Mouse (Mus musculus) brain, embryonic 14.5 days (tissue): ENCODE data around the gene Diaph3. TPM values are rescaled to one million over a fixed set of nuclear protein-coding genes. Genes with fewer than 3 reads are reported as not detected.
"Not testable (repeated sequence)": the region's sequence is repeated elsewhere in the genome, so short reads cannot be mapped to it uniquely, and the experiment has no call there.

Source experiments
- DNase-seq: peaks from one replicate; pipeline ENCODE4 v3.0.0-alpha.2; 2011; ENCODE audit warnings: low read depth
- CTCF ChIP-seq: fragments of 200-500 bp; IDR thresholded peaks from 2 replicates; pipeline ENCODE4 v1.5.1; 2012; ENCODE audit warnings: inconsistent platforms, mild to moderate bottlenecking, moderate library complexity, borderline replicate concordance; ENCODE audit not compliant: insufficient read depth, insufficient read length; ENCODE audit errors: extremely low read depth
- POLR2A ChIP-seq: fragments of 200-500 bp; IDR thresholded peaks from 2 replicates; pipeline ENCODE4 v1.6.1; 2012; ENCODE audit warnings: mild to moderate bottlenecking, inconsistent platforms, borderline replicate concordance; ENCODE audit not compliant: poor library complexity, insufficient read depth, insufficient read length, severe bottlenecking; ENCODE audit errors: extremely low read depth
- polyA plus RNA-seq: library from polyadenylated mRNA; depleted of rRNA; stranded (reverse); fragments of >200 nt; gene quantifications from 2 replicates; pipeline ENCODE4 v1.2.3, GENCODE M21; 2012

Diaph3 gene
- polyA plus RNA-seq, 1 experiment = 2.8 TPM

DNA sequence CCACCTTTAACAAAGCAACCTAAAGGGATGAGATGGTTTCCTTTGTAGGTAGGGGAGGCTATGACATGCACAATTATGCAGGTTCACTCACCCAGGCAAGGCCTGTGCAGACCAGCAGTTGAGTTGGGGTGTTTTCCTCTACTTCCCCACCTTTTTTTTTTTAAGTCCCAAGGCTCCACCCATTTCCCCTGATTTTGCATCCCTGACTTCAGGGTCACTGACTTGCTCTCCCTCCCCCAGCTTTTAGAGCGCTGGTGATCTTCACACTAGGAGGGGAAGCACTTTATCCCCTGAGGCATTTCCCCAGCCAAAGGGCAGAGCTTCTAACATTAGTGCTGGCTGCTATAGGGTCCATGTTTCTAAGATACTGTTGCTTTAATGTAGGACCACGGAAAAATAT lies 30.4 kb downstream of the Diaph3 start:
- TF ChIP-seq CTCF (no peak), POLR2A (no peak)
- no peak for DNase-seq

DNA sequence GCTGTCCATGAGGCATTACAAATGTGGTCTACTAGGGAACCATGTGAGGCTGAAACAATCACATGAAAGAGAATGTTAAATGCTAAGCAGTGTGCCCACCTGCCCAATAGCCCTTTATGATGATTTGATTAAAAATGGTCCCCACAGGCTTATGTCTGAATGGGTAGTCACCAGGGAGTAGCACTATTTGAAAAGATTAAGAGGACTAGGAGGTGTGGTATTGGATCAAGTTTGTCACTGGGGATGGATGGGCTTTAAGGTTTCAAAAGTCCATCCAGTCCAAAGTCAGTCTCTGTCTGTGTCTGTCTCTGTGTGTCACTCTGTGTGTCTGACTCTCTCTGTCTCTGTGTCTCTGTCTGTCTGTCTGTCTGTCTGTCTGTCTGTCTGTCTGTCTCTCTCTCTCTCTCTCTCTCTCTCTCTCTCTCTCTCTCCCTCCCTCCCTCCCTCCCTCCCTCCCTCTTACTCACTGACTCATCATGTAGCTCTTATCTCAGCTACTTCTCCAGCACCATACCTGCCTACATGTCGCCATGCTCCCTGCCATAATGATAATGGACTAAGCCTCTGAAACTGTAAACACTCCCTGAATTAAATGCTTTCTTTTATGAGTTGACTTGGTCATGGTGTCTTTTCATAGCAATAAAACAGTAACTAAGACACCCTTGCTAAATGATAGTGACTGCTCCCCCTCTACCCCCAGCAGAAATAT lies 41.5 kb downstream of the Diaph3 start:
- DNase-seq = no peak
- TF ChIP-seq POLR2A (no peak), CTCF (no peak)

DNA sequence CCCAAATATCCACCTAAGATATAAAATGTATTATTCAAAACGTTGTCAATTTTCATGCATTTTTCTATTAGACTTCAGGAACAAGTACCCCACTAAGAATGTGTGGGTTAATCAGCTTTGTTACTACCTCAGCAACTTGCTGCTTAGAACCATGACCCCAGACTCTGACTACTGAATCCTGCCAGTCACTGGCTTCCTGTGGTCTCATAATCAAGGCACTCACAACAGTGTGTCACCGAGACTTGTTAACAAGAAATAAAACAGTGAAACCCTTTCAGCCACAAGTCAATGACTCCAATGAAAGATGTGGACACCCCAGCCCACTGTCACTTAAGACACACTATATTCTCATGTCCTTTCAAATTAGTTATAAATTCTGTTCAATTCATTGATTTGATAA lies 42.9 kb downstream of the Diaph3 start:
- no peak for DNase-seq
- TF ChIP-seq POLR2A = no peak
- TF ChIP-seq CTCF = no peak

DNA sequence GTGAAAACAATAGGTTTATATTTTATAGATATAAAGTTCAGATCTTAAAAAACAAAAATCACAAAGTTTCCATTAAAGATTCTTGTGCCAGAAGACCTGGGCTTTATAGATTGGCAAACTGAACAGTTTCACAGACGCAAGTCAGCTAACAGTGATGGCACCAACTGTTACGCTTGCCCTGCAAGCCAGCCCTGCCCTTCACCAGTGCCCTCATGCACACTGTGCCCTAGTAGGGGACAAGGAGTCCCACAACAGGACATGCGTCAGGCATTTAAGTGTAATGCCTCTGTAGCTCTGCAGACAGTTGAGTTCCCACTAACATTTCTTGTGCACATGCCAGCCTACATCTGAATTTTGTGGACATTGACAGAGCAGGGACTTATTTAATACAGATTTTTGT lies 49.5 kb downstream of the Diaph3 start:
- DNase-seq = no peak
- TF ChIP-seq CTCF (no peak), POLR2A (no peak)

DNA sequence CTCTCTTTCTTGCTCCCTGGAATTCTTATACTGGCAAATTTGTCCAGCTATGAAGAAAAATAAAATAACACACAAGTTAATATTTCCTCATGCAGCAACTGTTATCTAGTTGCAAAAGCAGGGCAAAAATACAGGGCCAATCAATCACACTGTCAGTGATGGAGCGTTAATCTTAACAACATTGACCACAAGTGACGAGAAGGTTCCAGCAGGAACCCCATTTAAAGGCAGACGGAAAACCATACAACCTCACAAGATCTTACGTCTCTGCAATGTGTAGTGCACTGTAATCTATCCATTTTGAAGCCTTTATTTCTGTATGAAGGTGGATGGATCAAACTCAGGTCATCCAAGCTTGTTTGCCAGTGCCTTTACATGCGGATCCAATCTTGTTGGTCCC lies 49.9 kb downstream of the Diaph3 start:
- DNase-seq = no peak
- TF ChIP-seq POLR2A = no peak
- no peak for TF ChIP-seq CTCF

DNA sequence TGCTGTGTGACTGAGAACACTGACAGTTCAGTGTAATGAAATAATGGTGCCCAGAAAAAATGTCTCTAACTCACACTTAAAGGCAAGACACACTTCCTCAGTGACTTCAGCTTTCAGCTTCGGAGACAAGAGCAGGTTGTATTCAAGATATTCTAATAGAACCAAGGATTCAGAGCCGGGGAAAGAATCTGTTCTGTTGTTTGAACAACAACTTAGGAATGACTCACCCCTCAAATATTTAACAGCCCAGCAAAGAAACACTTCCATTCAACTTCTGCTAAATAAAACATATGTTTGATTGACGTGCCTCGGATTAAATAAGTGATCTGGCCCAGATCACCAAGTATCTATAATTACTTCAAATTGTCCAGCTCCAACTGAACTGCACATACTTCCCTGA lies 52.1 kb downstream of the Diaph3 start:
- peak; percentile 19 for DNase-seq
- no peak for TF ChIP-seq POLR2A
- no peak for TF ChIP-seq CTCF

DNA sequence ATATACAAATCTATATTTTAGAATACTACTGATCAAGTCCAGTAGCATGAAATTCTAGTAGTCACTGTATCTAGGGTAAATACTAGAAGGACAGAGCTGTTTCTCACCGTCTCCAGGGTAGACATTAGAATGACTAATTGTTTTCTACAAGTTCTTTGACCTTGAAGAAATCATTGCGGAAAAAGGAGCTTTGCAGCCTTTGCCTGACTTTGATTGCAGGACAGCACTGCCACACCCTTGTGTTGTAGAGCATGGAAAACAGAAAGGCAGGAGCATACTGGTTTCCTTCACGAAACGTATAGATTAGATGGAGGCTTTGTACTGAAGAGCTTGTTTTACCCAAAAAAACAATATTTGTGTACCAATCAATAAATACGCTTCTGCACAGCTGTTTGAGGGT lies 52.6 kb downstream of the Diaph3 start:
- DNase-seq = no peak
- TF ChIP-seq POLR2A (no peak), CTCF (no peak)

DNA sequence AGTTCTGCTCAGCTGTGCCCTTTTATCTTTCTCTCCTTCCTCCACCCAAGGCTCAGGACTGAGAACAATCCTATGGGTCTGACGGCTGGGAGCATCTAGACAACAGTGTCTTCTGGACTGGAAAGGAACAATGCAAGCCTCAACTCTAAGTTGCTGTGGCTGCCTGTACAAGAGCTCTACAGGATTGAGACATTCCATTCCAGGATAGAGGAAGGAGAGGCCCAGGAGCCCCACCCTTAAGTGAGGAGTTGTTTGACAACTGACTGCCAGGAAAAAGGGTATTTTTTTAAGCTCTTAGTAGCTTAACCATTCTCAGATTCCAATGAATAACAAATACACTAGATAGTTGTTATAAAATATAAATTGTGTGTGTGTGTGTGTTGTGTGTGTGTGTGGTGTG lies 53.0 kb downstream of the Diaph3 start:
- DNase-seq = no peak
- TF ChIP-seq POLR2A = no peak
- no peak for TF ChIP-seq CTCF

DNA sequence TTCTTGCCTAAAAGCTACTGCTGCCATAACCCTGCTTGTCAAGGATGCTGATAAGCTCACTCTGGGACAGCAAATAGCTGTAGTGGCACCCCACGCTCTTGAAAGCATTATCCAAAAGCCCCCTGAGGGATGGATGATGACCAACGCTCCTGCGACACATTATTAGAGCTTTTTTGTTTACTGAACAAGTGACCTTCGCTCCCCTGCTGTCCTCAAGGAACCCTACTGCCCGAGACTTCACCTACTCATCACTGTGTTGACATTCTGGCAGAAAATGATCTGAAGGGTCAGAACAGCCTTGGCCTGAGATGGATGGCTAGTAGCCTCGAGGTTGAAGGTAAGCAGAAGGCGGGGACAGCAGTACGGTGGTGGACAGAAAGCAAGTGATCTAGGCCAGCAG lies 56.1 kb downstream of the Diaph3 start:
- DNase-seq = not testable (repeated sequence)

DNA sequence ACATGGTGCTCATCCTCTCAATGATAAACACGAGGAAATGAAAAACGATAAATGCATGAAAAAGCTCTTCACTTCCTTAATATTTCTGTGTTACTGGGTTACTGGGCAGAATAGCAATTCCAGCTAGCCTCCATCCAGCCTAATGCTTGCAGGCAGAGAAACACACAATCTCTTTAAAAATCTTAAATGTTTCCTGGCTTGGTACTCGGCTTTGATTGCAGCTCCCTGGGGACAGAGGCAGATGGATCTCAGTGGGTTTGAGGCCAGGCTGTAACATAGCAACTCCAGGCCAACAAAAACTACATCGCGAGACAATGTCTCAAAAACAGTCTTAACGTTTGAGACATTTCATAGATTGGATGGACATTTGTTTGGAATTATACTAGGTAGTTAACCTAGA lies 57.1 kb downstream of the Diaph3 start:
- TF ChIP-seq POLR2A (no peak), CTCF (no peak)
- peak; percentile 19 for DNase-seq

DNA sequence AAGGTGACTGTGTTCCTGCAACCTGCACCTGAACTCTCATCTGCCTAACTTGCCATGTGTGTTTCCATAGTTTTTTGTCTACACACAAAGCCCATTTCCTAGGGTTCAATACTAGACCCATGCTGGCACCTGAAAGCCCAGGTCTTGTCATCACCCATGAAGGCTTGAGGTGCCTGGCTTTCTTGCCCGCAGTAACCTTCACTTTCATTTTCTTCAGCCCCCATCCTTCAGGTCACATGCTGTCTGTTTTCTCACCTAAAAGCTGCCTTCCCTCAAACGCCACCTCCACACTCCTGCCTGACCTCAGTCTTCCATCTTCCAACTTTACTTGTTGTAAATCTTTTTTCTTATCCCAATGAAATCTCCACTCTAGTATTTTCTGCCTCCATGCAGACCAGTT lies 61.3 kb downstream of the Diaph3 start:
- DNase-seq = no peak
- no peak for TF ChIP-seq POLR2A
- TF ChIP-seq CTCF = no peak

DNA sequence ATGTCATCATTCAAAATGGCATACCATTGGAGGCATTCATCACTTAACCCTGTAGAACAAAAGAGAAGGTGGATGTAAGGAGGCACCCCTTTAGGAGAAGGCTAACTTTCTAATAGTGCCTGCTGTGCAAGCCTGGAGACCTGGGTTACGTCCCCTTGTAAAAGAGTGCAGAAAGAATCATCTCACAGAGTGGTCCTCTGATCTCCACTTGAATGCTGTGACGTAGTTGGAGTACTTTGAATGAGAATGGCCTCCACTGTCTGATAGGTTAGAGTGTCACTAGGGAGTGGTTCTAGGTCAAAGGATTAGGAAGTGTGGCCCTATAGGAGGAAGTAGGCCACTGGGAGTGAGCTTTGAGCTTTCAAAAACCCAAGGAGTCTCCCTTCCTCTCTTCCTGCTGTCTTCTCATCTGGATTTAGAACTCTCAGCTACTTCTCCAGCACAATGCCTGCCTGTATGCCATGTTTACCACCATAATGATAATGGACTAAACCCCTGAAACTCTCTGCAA lies 66.0 kb downstream of the Diaph3 start:
- TF ChIP-seq POLR2A (no peak), CTCF (no peak)
- DNase-seq = no peak

DNA sequence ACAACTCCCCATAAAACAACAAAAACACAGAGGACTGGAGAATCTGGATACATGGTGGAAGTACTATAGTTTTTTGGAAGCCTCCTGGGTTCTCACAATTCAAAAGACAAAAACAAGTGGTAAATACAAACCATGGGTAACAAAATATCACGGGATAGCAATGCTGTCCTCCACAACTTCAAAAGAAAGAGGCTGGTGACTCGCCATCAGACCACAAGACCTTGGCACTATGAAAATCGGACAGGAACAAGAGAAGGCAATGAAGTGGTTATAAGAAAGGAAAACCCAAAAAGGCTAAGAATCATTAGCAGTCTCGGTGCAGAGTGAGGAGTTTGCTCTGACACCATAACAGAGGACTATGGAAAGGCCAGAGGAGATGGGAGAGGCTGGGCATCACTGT lies 76.8 kb downstream of the Diaph3 start:
- DNase-seq = no peak
- no peak for TF ChIP-seq POLR2A
- TF ChIP-seq CTCF = no peak

DNA sequence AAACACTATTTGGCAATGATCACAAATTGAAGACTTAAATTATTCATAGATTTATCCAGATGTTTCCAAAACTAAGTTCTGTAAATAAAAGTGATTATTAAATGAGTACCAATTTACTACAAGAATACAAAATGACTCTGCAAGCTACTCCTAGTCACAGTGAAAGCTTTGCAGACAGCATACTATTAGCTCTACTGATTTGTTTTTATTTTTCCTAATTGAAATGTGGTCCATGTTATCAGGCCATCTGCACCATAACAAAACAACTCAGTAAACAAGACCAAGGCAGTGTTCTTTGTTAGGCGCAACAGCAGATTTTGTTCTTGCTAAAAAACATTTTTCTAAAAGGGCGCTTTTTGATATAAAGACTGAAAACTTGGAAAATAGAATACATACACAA lies 84.9 kb downstream of the Diaph3 start:
- DNase-seq = peak; percentile 23
- TF ChIP-seq CTCF = no peak
- TF ChIP-seq POLR2A = no peak

DNA sequence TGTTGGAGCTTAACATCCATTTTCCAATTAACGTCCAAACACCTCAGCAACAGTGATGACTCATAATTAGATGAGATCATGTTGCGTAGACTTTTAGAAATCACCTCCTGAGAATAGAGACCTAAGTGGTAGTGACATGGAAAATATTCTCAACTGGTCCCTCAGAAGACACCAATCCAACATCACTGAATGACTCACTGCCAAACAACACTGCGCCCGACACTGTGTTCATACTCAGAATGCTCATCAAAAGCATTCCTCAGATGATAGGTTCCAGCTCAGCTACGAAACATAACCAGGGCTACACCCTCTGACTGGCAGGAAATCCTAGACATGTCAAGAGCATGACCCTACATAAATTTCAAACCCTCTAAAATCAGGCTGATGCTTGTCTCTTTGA lies 89.8 kb downstream of the Diaph3 start:
- TF ChIP-seq CTCF = no peak
- no peak for TF ChIP-seq POLR2A

DNA sequence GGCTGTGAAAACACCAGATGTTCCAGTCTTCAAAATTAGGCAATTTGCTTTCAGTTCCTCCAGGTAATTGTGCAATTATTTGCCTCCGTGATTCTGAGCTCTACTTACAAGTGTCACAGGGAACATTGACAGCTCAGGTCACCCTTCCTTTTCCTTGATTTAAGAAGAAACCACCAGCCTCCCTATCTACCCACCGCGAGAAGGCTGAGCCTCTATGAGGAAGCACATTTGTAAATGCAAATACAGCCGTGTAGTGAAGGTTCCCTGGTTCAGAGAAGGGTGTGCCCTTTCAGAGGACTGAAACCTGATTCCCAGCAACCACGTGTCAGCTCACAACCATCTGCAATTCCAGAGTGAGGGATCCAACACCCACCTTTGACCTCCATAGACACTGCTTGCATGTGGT lies 96.6 kb downstream of the Diaph3 start:
- DNase-seq = peak; percentile 47
- TF ChIP-seq CTCF = no peak
- no peak for TF ChIP-seq POLR2A

More for the DNA sequence above, 89.8 kb downstream of the Diaph3 start:
- DNase-seq = no peak
